Mouse (Mus musculus): Measurements from ENCODE around the gene Gls.

The Gls gene

DNA sequence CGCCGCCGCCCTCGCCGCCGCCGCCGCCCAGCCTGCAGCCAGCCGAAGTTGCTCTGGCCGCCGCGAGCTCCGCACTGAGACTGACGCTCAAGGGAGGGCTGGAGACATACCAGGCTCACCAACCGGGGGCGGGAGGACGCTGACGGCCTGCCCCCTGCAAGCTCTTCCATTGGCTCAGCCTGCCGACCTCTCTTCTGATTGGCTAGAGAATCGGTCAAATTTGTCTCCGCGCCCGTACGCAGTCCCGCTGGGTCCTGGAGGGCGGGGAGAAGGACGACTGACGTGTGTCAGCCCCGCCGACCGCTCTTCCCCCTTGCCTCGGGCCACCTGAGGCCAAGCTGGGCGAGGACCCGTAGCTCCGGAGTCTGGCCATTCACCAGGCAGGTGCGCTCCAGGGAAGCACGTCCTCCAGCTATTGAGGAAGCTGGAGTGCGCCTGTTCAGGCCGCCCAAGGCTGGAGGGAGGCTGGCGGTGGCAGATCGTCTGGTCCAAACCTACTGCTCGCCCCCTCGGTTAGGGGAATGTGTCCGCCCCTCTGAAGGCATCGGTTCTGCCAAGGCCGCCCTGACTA is at the start of gene Gls:
Gls (minus strand) TSS at position 90 of the 571 bp plus-strand sequence.
- DNase-seq = peak; percentile 98

DNA sequence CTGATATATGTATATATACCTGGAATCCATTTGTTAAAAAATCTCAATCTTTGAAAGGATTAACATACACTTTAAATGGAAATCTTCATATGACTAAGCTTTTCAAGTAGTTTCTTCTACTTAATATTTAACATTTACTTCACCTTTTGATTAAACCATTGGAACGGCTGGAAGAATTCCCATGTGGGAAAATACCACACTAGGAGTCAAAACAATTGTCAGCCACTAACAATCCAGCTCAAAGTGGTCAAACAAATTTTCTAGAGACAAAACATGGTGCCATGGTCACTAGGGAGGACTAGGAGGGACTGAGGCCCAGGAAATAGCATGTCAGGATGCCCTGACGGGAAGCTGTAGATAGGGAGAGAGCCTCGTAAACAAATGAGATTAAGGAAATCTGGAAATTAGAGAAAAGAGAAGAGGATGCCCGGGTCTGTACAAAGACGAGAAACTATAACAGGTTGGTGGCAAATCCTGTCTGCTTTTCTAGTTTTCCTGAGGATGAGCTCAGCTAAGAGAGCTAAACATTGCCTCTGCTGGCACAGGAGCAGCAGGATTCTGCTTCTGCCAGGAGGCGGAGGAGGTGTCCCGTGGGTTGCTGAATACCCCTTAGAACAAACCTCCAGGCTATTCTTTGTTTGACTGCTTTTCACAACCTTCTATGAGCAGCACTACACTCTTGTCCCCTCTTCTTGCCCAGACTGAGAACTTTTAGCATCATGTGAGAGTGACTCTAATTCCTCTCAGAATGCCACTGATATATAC is 47.0 kb upstream of the Gls start:
- DNase-seq = peak; percentile 83

- no peak for DNase-seq
Observed at GRCm38 (mm10) chr1:52279331-52279730, 46.3 kb upstream of the Gls start.

GRCm38 (mm10) chr1:52278073-52278472 is 45.0 kb upstream of the Gls start:
- DNase-seq = no peak

DNA sequence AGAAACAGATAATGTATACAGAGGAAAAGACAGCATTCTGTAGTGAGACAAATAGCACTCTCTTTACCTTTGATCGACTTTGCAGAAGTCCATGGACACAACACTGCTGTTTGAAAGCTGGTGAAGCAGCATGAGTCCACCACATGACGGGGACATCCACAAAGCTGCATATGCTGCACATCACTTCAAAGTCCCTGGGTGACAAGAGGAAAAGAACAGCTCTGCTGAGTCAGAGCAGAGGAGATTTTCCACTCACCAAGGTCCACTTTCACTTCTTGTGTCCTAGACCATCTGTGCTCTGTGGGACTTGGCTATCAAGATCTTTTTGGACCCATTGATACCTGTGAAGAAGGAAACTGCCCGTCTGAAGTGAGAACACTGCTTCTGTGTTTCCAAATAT is 41.2 kb upstream of the Gls start:
- no peak for DNase-seq

DNA sequence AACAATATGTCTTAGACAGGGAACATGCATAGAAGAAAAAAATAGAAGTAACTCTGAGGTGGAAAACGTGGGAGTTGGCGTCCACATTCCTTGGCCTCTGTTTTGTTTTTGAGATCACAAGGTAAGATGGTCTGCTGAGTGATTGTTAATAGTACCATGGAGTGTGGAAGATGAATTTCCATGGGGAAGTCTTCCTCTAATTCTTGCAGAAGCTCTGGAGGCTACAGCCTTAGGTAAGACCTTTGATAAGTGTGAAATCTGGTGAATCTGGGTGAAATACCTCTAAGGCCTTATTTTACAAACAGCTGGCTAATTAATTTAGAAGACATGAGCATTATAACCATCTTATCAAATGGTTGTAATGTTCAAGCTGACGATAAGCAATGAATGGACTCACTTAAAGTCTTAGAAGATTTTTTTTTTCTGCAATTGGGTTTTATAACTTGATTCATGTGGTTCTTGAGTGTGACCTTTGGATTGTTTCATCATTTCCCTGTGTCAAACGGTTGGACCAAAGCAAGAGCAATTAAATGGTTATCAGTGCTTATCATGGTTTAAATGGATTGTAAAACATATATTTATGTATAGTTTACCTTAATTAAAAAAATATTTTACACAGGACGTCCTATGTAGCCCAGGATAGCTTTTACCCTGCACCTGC is 39.1 kb upstream of the Gls start:
- no peak for DNase-seq

- peak; percentile 39 for DNase-seq
Observed at GRCm38 (mm10) chr1:52270354-52270753, 37.3 kb upstream of the Gls start.

DNA sequence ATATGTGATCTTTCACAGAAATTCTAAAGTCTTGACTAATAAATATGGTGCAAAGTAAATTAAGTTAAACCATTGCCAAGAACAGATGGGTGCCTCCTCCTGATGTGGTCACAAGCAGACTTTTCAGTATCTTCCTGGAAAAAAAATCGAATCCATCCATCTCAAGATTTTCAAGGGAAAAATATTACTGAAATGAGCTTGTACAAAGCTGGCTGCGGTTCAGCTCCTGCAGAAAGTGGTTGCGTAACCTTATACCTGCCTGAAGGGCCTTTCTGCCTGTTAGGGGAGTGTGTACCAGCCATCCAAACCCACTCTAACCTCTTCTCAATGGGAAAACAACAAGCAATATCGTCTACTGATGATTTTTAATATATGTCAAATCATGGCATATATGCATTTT is 36.6 kb upstream of the Gls start:
- peak; percentile 20 for DNase-seq

DNA sequence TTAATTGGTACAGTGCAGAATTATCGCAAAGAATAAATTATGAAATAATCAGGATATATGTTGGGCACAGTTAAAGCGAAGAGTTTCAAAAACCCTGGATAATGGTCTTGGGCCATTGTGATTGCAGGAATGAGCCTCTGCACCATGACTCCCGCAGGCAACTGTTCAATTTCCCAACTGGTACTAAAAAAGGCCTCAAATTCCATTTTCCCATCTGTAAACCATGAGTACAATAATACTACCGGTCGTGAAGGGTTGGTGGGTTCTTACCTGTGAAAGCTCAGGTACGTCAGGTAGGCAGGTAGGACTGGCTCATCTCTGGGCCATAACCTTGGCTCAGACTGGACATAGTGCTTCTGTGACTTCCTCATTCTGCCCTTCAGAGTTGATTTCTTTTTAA is 35.0 kb upstream of the Gls start:
- DNase-seq = no peak

DNA sequence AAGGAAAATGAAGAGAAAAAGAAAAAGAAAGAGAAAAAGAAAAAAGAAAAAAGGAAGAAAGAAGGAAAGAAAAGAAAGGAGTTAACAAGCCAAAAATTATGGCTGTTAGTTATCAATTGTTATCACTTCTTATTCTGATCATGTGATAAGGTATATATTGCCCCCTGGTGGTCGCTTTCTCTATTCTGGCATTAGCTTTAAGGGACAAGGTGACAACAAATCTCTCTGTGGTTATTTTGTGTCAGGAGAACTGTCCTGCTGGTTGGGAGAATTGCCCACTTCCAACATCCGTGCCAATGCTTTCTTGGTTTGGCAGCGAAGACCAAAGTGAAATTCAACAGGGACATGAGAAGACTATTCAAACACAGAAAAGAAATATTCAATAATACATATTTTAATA is 34.6 kb upstream of the Gls start:
- DNase-seq = no peak

- DNase-seq = no peak
Observed at GRCm38 (mm10) chr1:52265886-52266516, 33.0 kb upstream of the Gls start.

DNA sequence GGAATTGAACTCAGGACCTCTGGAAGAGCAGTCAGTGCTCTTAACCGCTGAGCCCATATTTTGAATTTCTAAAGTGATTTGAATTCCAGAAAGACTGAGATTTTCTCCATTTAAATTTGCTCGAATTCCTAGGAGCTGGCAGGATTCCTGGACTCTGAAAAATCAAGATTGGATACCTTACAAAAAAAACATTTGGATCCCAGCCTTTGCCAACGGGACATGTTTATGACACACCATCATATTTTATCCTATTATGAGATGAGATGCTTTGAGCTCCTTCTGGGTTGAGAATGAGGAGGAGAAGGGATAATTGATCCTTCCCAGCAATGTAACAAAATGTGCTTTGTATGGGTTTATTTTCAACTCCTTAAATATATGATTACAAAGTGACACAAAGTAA is 31.3 kb upstream of the Gls start:
- peak; percentile 33 for DNase-seq

GRCm38 (mm10) chr1:52260354-52261090 is 27.5 kb upstream of the Gls start:
- peak; percentile 24 for DNase-seq

DNA sequence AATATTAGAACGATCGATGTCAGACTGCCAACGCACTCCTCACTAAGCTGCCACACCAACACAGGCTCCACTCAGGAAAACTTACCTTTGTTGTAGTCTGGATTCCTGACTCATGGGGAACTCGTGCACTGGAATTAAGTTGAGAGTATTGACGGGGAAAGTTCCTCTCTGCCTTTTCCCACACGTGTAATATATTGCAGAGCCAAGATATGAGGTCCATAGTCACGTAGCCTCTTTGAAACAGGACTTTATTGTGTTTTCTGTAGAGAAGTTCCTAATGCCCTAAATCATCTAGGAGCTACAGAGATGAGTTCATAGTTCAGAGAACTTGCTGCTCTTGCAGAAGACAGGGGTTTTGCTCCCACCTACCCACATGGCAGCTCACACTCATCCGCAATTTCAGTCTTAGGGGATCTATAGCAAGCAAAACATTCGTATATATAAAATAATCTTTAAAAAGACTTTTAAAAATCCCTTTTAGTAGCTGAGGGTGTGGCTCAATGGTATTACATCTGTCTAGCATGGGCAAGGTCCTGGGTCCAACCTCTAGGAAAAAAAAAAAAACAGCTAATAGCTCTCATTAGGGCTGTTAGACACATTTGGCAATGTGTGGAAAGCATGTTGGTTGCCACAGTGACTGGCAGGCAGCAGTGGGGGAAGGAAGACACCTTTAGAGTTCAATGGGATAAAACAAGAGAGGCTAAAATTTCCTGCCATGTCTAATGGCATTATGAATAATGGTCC is 25.1 kb upstream of the Gls start:
- no peak for DNase-seq

GRCm38 (mm10) chr1:52256916-52257315 is 23.9 kb upstream of the Gls start:
- DNase-seq = no peak

GRCm38 (mm10) chr1:52256194-52256593 is 23.2 kb upstream of the Gls start:
- no peak for DNase-seq

GRCm38 (mm10) chr1:52254411-52254810 is 21.4 kb upstream of the Gls start:
- DNase-seq = no peak

GRCm38 (mm10) chr1:52253386-52253785 is 20.4 kb upstream of the Gls start:
- DNase-seq = no peak

DNA sequence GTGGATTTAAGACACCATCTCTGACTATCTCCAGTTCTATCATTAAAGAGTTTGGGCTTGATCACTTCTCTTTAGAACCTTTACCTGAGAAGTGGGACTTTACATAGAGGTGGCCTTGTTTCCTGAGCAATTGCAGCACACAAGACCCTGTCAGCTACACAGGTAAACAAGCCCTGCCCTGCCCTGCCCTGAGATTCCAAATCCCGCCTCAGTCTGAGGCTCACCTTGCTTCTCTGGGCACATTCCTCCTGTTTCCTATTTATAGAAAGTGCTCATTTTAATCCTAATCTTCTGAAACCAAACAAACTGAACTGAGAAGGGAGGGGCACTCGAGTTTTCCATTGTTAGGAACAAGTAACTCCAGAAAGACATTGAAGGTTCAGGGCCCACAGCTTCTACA is 19.4 kb upstream of the Gls start:
- no peak for DNase-seq

GRCm38 (mm10) chr1:52251038-52251735 is 18.2 kb upstream of the Gls start:
- DNase-seq = no peak

DNA sequence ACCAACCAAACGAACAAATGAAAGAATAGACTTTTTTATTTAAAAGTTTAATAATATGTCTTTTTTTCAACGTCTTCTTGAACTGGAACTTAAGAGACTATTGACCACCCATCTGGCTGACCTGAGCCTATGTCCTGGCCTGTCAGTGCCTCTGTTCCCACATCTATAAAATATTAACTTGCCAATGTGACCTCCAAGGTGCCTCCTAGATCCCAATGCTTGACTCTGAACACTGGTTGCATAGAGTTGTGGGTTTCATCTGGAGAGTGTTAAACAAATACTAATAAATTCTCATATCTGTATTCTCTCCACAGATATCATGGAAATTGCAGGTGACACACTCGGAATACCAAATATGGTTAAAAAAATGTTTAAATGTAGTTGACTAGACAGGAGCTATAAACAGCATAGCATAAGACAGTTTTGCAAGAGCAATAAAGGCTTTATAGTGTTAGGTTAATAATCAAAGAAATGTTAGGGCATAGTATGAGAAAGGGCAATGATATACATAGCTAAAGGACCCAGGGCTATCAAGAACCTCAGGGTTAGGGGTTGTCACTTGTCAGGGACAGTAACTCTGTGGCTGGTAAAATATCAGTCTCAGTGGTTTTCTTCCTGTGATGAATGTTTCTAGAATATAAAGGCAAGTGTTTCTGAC is 16.0 kb upstream of the Gls start:
- no peak for DNase-seq

Measured in right cerebral cortex, adult 18-20 months (tissue).